In genomic region chr14:55779656-55780055, GRCm38 (mm10) we compare ENCODE assay signal across 21 mouse cellular contexts. TPM values are rescaled to one million over a fixed set of nuclear protein-coding genes. Genes with fewer than 3 reads are reported as not detected.
DNase-seq lines count a peak whose midpoint lies in the region; ATAC-seq and TF ChIP-seq lines count a peak whose summit lies in the region.
"Had no signal": no experiment of that assay in that cellular context is flagged by ENCODE, and none has a peak within 500 bp of the region (broad histone marks: within the 10 kb centered on the region; RNA-seq: fewer than 3 reads in every experiment).

No protein-coding gene starts in this region.

- peak; percentile 7 for DNase-seq in gastrocnemius, postnatal 25 days
- no peak for DNase-seq in gastrocnemius, adult 18-20 months (ENCODE audit: low spot score)
- DNase-seq in lung, adult 2 months: peak; percentile 2
- DNase-seq in lung, postnatal 25 days (ENCODE audit: low spot score): no peak
- DNase-seq in thymus, postnatal 4 days: peak; percentile 6
- DNase-seq in thymus, postnatal 36 days: no peak
- DNase-seq: cerebellum, adult 11-12 months; cerebellum, postnatal 25 days; lung, embryonic 14.5 days had no signal

- H3K27ac ChIP-seq in forebrain, embryonic 12.5 days: no peak overlapping the region
- H3K27ac ChIP-seq: forebrain, embryonic 15.5 days; hindbrain, embryonic 10.5 days; left cerebral cortex, adult 2 months; limb, embryonic 10.5 days; stomach, embryonic 15.5 days had no signal

- H3K4me3 ChIP-seq in lung, adult 2 months (replicated peaks; ENCODE audit: extremely low read depth, low read depth, low read length): no peak overlapping the region
- H3K4me3 ChIP-seq in forebrain, embryonic 12.5 days (replicated peaks): no peak overlapping the region
- H3K4me3 ChIP-seq: erythroblast, embryonic 14.5 days; forebrain, embryonic 15.5 days; hindbrain, embryonic 10.5 days; left cerebral cortex, adult 2 months; limb, embryonic 10.5 days; megakaryocyte, embryonic 14.5 days; stomach, embryonic 15.5 days had no signal

- H3K9me3 ChIP-seq in forebrain, embryonic 12.5 days: no peaks in the 10 kb centered on the region
- H3K9me3 ChIP-seq: forebrain, embryonic 15.5 days; G1E; hindbrain, embryonic 10.5 days; limb, embryonic 10.5 days; megakaryocyte, embryonic 14.5 days; stomach, embryonic 15.5 days had no signal

- 58% methylated on average over 16 of the region's 16 CpGs for WGBS in lung, adult 2 months
- WGBS in forebrain, embryonic 12.5 days: 66% methylated on average over 16 of the region's 16 CpGs

- H3K36me3 ChIP-seq in forebrain, embryonic 12.5 days (replicated peaks): no peaks in the 10 kb centered on the region
- H3K36me3 ChIP-seq: forebrain, embryonic 15.5 days; G1E; hindbrain, embryonic 10.5 days; stomach, embryonic 15.5 days had no signal

- no peak for TF ChIP-seq POLR2A in lung, adult 2 months (IDR thresholded peaks at IDR 0.05; ENCODE audit: borderline replicate concordance, extremely low read depth, low read depth, low read length)

- H3K9ac ChIP-seq in forebrain, embryonic 12.5 days: no peak overlapping the region
- H3K9ac ChIP-seq: forebrain, embryonic 15.5 days; lung, embryonic 14.5 days; stomach, embryonic 15.5 days had no signal

- H3K27me3 ChIP-seq in forebrain, embryonic 12.5 days: peaks cover 49% of the 10 kb centered on the region

- no peak for ATAC-seq in forebrain, embryonic 12.5 days (ENCODE audit: low FRiP score)
- ATAC-seq: CD4-positive, CD25-positive, alpha-beta regulatory T cell, adult 4 months; forebrain, embryonic 15.5 days had no signal

- TF ChIP-seq CTCF in lung, adult 2 months (IDR thresholded peaks at IDR 0.05; ENCODE audit: insufficient read depth, low read length): no peak

- H3K4me2 ChIP-seq in forebrain, embryonic 12.5 days: no peak overlapping the region
- H3K4me2 ChIP-seq: forebrain, embryonic 15.5 days; liver, embryonic 11.5 days; lung, embryonic 14.5 days; stomach, embryonic 15.5 days had no signal

- peaks cover 14% of the 10 kb centered on the region for H3K4me1 ChIP-seq in lung, adult 2 months (ENCODE audit: control insufficient read depth, insufficient read depth, low read length)
- peaks cover 12% of the 10 kb centered on the region for H3K4me1 ChIP-seq in forebrain, embryonic 12.5 days

RNA-seq across cellular contexts. Expression of gene Adcy4, which starts 4.2 kb away (rescaled TPM):
- total RNA-seq in gastrocnemius, postnatal 25 days (2021): 1 to 10 TPM; 6.4 to 6.5 TPM
- total RNA-seq in gastrocnemius, adult 18-20 months (2021): 1 to 10 TPM; 3.8 to 9.1 TPM
- polyA plus RNA-seq in lung, adult 2 months (2012; rRNA removed): 157 and 169 TPM in 2 replicates
- 5.5 and 6.0 TPM in 2 replicates for polyA plus RNA-seq in forebrain, embryonic 12.5 days (2016; fragmentation: Nextera tagmentation; extraction: Ambion mirVana)

RNA-seq across cellular contexts. Expression of gene Ripk3, which starts 9.0 kb away (rescaled TPM):
- 1 to 10 TPM; 1.3 to 1.7 TPM for total RNA-seq in gastrocnemius, postnatal 25 days (2021)
- total RNA-seq in gastrocnemius, adult 18-20 months (2021): 1 to 10 TPM; 1.6 to 2.5 TPM
- polyA plus RNA-seq in lung, adult 2 months (2012; rRNA removed): 7.5 and 10.0 TPM in 2 replicates
- 5.1 and 5.9 TPM in 2 replicates for polyA plus RNA-seq in forebrain, embryonic 12.5 days (2016; fragmentation: Nextera tagmentation; extraction: Ambion mirVana)

RNA-seq across cellular contexts. Expression of gene Ltb4r1, which starts 13.9 kb away (rescaled TPM):
- total RNA-seq in gastrocnemius, postnatal 25 days (2021): not detected
- under 1 TPM; 0.16 to 0.17 TPM for total RNA-seq in gastrocnemius, adult 18-20 months (2021)
- 6.5 and 7.1 TPM in 2 replicates for polyA plus RNA-seq in lung, adult 2 months (2012; rRNA removed)
- 0.13 and 0.19 TPM in 2 replicates for polyA plus RNA-seq in forebrain, embryonic 12.5 days (2016; fragmentation: Nextera tagmentation; extraction: Ambion mirVana)
- polyA plus RNA-seq: forebrain, embryonic 15.5 days had no signal

RNA-seq across cellular contexts. Expression of gene Ltb4r2, which starts 18.4 kb away (rescaled TPM):
- under 1 TPM in 1 of 2 experiments, not detected in 1; 0.10 TPM for total RNA-seq in gastrocnemius, postnatal 25 days (2021)
- not detected for total RNA-seq in gastrocnemius, adult 18-20 months (2021)
- 1.1 and 2.6 TPM in 2 replicates for polyA plus RNA-seq in lung, adult 2 months (2012; rRNA removed)
- polyA plus RNA-seq in forebrain, embryonic 12.5 days (2016; fragmentation: Nextera tagmentation; extraction: Ambion mirVana): 0.20 and 0.41 TPM in 2 replicates
- total RNA-seq: gastrocnemius, adult 8-10 months had no signal
- polyA plus RNA-seq: erythroblast, embryonic 14.5 days; G1E had no signal

RNA-seq across cellular contexts. Expression of gene Cideb, which starts 21.4 kb away (rescaled TPM):
- not detected for total RNA-seq in gastrocnemius, postnatal 25 days (2021)
- total RNA-seq in gastrocnemius, adult 18-20 months (2021): not detected
- 3.8 and 4.0 TPM in 2 replicates for polyA plus RNA-seq in lung, adult 2 months (2012; rRNA removed)
- 0.40 TPM in 1 of 2 replicates, not detected in the other for polyA plus RNA-seq in forebrain, embryonic 12.5 days (2016; fragmentation: Nextera tagmentation; extraction: Ambion mirVana)
- total RNA-seq: gastrocnemius, adult 8-10 months had no signal
- polyA plus RNA-seq: CD4-positive, CD25-positive, alpha-beta regulatory T cell, adult 4 months; G1E; hindbrain, embryonic 10.5 days had no signal

Comparison
In these comparisons a context has a peak if more than half of its experiments do, and no peak if none do; other contexts are left out.
1. DNase-seq: peak in gastrocnemius, postnatal 25 days (single experiment), lung, adult 2 months (single experiment) and thymus, postnatal 4 days (single experiment); none in gastrocnemius, adult 18-20 months (single experiment), lung, postnatal 25 days (single experiment) and thymus, postnatal 36 days (0 of 2).